ENCODE assay signal across 20 mouse cellular contexts in genomic region chr3:152522634-152523314, GRCm38 (mm10).
DNase-seq lines count a peak whose midpoint lies in the region; ATAC-seq lines count a peak whose summit lies in the region.
"Had no signal": no experiment of that assay in that cellular context is flagged by ENCODE, and none has a peak within 500 bp of the region (broad histone marks: within the 10 kb centered on the region; RNA-seq: fewer than 3 reads in every experiment).

No protein-coding gene starts in this region.

- H3K4me3 ChIP-seq in limb, embryonic 11.5 days (ENCODE audit: low read depth, low read length) = no peak overlapping the region
- H3K4me3 ChIP-seq in hindbrain, embryonic 16.5 days (ENCODE audit: low read length) = no peak overlapping the region
- H3K4me3 ChIP-seq: forebrain, embryonic 13.5 days; liver, embryonic 12.5 days; midbrain, embryonic 10.5 days; neural tube, embryonic 13.5 days had no signal

- 0 out of 2 replicates have a peak overlapping the region, but pooled peaks have one; percentile 30 for H3K27ac ChIP-seq in limb, embryonic 11.5 days (replicated peaks; ENCODE audit: low read depth, low read length)
- H3K27ac ChIP-seq in hindbrain, embryonic 16.5 days (ENCODE audit: low read depth, low read length) = no peak overlapping the region
- H3K27ac ChIP-seq: forebrain, embryonic 13.5 days; kidney, postnatal 0 days; liver, embryonic 12.5 days; midbrain, embryonic 10.5 days; neural tube, embryonic 13.5 days had no signal

- peak; percentile 88 for ATAC-seq in limb, embryonic 11.5 days (ENCODE audit: insufficient number of reproducible peaks, low FRiP score, low TSS enrichment, low read depth)
- ATAC-seq in hindbrain, embryonic 16.5 days = no peak
- ATAC-seq: forebrain, embryonic 13.5 days; inflammation-experienced regulatory T-cells, adult 6 months; liver, embryonic 12.5 days had no signal

- no peaks in the 10 kb centered on the region for H3K36me3 ChIP-seq in limb, embryonic 11.5 days (ENCODE audit: control insufficient read depth, insufficient read depth, low read length)
- H3K36me3 ChIP-seq in hindbrain, embryonic 16.5 days (ENCODE audit: control insufficient read depth, insufficient read depth, low read length) = no peaks in the 10 kb centered on the region
- H3K36me3 ChIP-seq: liver, embryonic 12.5 days; midbrain, embryonic 10.5 days; neural tube, embryonic 13.5 days had no signal

- H3K9me3 ChIP-seq in limb, embryonic 11.5 days (ENCODE audit: control insufficient read depth, low read length) = no peaks in the 10 kb centered on the region
- H3K9me3 ChIP-seq in hindbrain, embryonic 16.5 days (ENCODE audit: control insufficient read depth, low read length) = no peaks in the 10 kb centered on the region; the same call in 1 of the 2 replicates
- H3K9me3 ChIP-seq: forebrain, embryonic 13.5 days; liver, embryonic 12.5 days; midbrain, embryonic 10.5 days; neural tube, embryonic 13.5 days had no signal

- H3K4me2 ChIP-seq in limb, embryonic 11.5 days (ENCODE audit: low read depth, severe bottlenecking) = no peak overlapping the region
- no peak overlapping the region for H3K4me2 ChIP-seq in hindbrain, embryonic 16.5 days (ENCODE audit: low read length)
- H3K4me2 ChIP-seq: forebrain, embryonic 13.5 days; liver, embryonic 12.5 days; lung, embryonic 14.5 days; neural tube, embryonic 13.5 days had no signal

- intact Hi-C loops in heart, postnatal 25 days (cut with DNase I) = no loop called here

- H3K9ac ChIP-seq in limb, embryonic 11.5 days (ENCODE audit: low read length) = no peak overlapping the region
- no peak overlapping the region for H3K9ac ChIP-seq in hindbrain, embryonic 16.5 days (ENCODE audit: low read depth, low read length)
- H3K9ac ChIP-seq: forebrain, embryonic 13.5 days; liver, embryonic 12.5 days; lung, embryonic 14.5 days; neural tube, embryonic 13.5 days had no signal

- peak; percentile 35 for DNase-seq in embryo, embryonic 10.5 days (ENCODE audit: low spot score)
- no peak for DNase-seq in embryo, embryonic 10 days (ENCODE audit: low spot score)
- DNase-seq in embryo, embryonic 11.5 days (ENCODE audit: low read depth, low spot score) = peak; percentile 22
- peak; percentile 79 for DNase-seq in limb, embryonic 11.5 days (ENCODE audit: low spot score)
- peak; percentile 48 to 66 for DNase-seq in thymus, postnatal 10 days (ENCODE audit: low spot score in 2 of 2)
- no peak for DNase-seq in gastrocnemius, adult 8-10 months (ENCODE audit: low spot score in 2 of 2)
- DNase-seq in heart, postnatal 25 days (ENCODE audit: low spot score) = no peak
- DNase-seq: adrenal gland, postnatal 10 days; cerebellum, adult 2 months; layer of hippocampus, adult 9-11 months; lung, embryonic 14.5 days; lung, postnatal 4 days; right cerebral cortex, postnatal 25 days had no signal

- peaks cover 8% of the 10 kb centered on the region; the same call in 1 of the 2 replicates for H3K4me1 ChIP-seq in limb, embryonic 11.5 days (ENCODE audit: control insufficient read depth, insufficient read depth, low read length)
- no peaks in the 10 kb centered on the region for H3K4me1 ChIP-seq in hindbrain, embryonic 16.5 days (ENCODE audit: control insufficient read depth, insufficient read depth, low read depth, low read length)
- H3K4me1 ChIP-seq: forebrain, embryonic 13.5 days; liver, embryonic 12.5 days; midbrain, embryonic 10.5 days; neural tube, embryonic 13.5 days had no signal

- H3K27me3 ChIP-seq in limb, embryonic 11.5 days (ENCODE audit: control insufficient read depth, insufficient read depth, low read length) = no peaks in the 10 kb centered on the region
- no peaks in the 10 kb centered on the region for H3K27me3 ChIP-seq in hindbrain, embryonic 16.5 days (replicated peaks; ENCODE audit: control insufficient read depth, insufficient read depth, low read length)
- H3K27me3 ChIP-seq: forebrain, embryonic 13.5 days; neural tube, embryonic 13.5 days had no signal

- WGBS in limb, embryonic 11.5 days = 15% methylated on average over 6 of the region's 6 CpGs
- WGBS in hindbrain, embryonic 16.5 days = 78% methylated on average over 6 of the region's 6 CpGs

Comparison
In these comparisons a context has a peak if more than half of its experiments do, and no peak if none do; other contexts are left out.
1. DNase-seq: peak in embryo, embryonic 10.5 days (single experiment), embryo, embryonic 11.5 days (single experiment), limb, embryonic 11.5 days (single experiment) and thymus, postnatal 10 days (2 of 2); none in embryo, embryonic 10 days (single experiment), gastrocnemius, adult 8-10 months (0 of 2) and heart, postnatal 25 days (single experiment).